Mouse (Mus musculus): ENCODE measurements at regions not wholly inside any gene's neighbourhood (a gene's known extent, or its start where the extent isn't known, plus 50 kb on each side); places are given as distances from the start of the nearest gene placed in this dataset.

DNA sequence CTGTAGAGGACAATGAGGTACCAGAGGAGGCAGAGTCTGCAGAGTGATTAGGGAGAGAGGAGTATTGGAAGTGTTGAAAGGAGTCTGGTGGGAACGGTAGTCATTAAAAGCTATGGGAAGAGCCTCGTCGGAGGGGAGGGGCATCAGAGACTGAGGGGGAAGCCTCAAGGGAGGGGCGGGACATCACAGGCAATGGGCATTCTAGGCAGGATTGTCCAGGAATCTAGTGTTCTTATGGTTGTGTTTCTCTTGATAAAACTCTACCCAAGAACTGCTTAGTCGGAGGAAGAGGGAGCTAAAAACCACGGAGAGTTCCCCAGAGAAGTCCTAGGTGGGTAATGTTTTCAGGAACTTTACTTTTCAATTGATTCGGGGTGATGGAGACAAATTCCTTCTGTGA, 90.2 kb downstream of the Sec23ip start:
- Histone ChIP-seq H3K36me3 (ENCODE audit: control insufficient read depth, insufficient read depth) (no peaks in the 10 kb centered on the region), H3ac (ENCODE audit: control insufficient read depth, insufficient read length, low read depth) (no peak overlapping the region), H3K79me2 (ENCODE audit: control insufficient read depth, insufficient read depth) (no peaks in the 10 kb centered on the region), H3K4me3 (ENCODE audit: insufficient read depth, poor library complexity, severe bottlenecking) (no peak overlapping the region), H3K27me3 (ENCODE audit: control insufficient read depth, insufficient read depth, insufficient read length) (peaks cover 5% of the 10 kb centered on the region), H3K79me3 (ENCODE audit: low read depth) (no peaks in the 10 kb centered on the region)
- TF ChIP-seq MYOD1 (IDR thresholded peaks at IDR 0.05; ENCODE audit: control insufficient read depth, insufficient read length, low read depth) (no peak), USF1 (IDR thresholded peaks at IDR 0.05; ENCODE audit: low read depth) (no peak), CTCF (IDR thresholded peaks at IDR 0.05; ENCODE audit: control insufficient read depth, insufficient read depth, insufficient read length) (no peak)

DNA sequence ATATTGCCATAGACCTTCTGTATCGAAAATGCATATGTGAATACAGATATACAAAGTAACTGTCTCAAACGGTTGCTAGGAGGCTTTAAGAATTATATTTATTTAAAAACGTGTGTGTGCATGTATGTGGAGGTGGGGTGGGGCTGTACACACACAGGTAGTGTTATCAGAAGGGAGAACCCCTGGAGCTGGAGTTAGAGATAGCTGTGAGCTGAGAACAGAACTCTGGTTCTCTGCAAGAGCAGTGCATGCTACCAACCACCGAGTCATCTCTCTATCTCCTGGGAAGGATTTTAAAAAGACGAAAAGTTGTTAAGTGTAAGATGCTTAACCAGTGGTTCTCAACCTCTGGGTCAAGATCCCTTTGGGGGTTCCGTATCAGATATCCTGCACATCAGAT, 91.7 kb downstream of the Sec23ip start:
- no peak overlapping the region for H3K4me3 ChIP-seq (ENCODE audit: insufficient read depth, poor library complexity, severe bottlenecking)
- TF ChIP-seq MYOG (IDR thresholded peaks at IDR 0.05; ENCODE audit: control insufficient read depth, extremely low read depth, insufficient read length): no peak
- no peak for TF ChIP-seq FOSL1 (IDR thresholded peaks at IDR 0.05; ENCODE audit: insufficient read depth, low read length, poor library complexity, severe bottlenecking)
- no peak for TF ChIP-seq CEBPB (IDR thresholded peaks at IDR 0.05; ENCODE audit: low read depth)
- H3K36me3 ChIP-seq (ENCODE audit: control insufficient read depth, insufficient read depth): no peaks in the 10 kb centered on the region
- H3K27me3 ChIP-seq (ENCODE audit: control insufficient read depth, insufficient read depth, insufficient read length): no peaks in the 10 kb centered on the region
- no peaks in the 10 kb centered on the region for H3K79me2 ChIP-seq (ENCODE audit: control insufficient read depth, insufficient read depth)
- H3ac ChIP-seq (ENCODE audit: control insufficient read depth, insufficient read length, low read depth): no peak overlapping the region
- no peaks in the 10 kb centered on the region for H3K79me3 ChIP-seq (ENCODE audit: low read depth)

DNA sequence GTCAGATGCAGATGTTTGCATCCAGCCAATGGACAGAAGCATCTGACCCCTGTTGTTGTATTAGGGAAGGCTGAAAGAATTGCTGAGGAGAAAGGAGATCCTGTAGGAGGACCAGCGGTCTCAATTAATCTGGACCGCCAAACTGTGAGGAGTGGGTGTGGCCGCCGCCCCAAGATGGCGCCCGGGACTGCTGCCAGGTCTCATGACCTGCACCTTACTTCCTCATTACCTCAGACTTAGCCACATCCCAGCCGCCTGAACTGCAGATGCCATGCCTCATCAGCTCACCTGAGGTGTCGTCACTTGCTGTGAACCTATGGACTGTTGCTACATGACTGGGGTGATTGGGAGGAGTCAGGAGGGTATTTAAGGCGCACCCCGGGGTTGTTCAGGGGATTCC, 97.8 kb downstream of the Sec23ip start:
- TF ChIP-seq MAX (IDR thresholded peaks at IDR 0.05): no peak
- TF ChIP-seq CEBPB (IDR thresholded peaks at IDR 0.05; ENCODE audit: low read depth): no peak
- no peak overlapping the region for H3ac ChIP-seq (ENCODE audit: control insufficient read depth, insufficient read length, low read depth)
- no peaks in the 10 kb centered on the region for H3K79me2 ChIP-seq (ENCODE audit: control insufficient read depth, insufficient read depth)
- H3K27me3 ChIP-seq (ENCODE audit: control insufficient read depth, insufficient read depth, insufficient read length): no peaks in the 10 kb centered on the region
- no peaks in the 10 kb centered on the region for H3K79me3 ChIP-seq (ENCODE audit: low read depth)
- H3K36me3 ChIP-seq (ENCODE audit: control insufficient read depth, insufficient read depth): no peaks in the 10 kb centered on the region
- H3K4me3 ChIP-seq (ENCODE audit: insufficient read depth, poor library complexity, severe bottlenecking): no peak overlapping the region

DNA sequence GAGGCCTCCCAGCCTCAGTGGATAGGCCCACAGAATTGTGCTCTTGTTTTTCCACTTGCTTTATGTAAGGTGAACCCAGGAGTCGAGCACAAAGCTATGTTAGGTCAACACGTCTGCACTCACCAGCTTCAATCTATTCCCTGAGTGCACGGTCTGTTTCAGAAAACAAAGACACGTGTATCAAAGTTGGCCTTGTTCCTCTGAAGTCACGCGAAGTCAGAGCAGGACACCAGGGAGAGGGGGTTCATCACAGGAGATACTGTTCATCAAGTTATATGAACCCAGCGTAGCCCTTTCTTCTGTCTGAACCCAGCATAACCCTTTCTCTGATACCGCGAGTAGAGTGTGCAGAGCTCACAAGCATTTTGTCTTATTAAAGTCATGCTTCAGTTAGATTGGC, 98.8 kb downstream of the Sec23ip start:
- no peaks in the 10 kb centered on the region for H3K79me3 ChIP-seq (ENCODE audit: low read depth)
- no peak overlapping the region for H3K4me3 ChIP-seq (ENCODE audit: insufficient read depth, poor library complexity, severe bottlenecking)
- H3K27me3 ChIP-seq (ENCODE audit: control insufficient read depth, insufficient read depth, insufficient read length): no peaks in the 10 kb centered on the region
- no peaks in the 10 kb centered on the region for H3K79me2 ChIP-seq (ENCODE audit: control insufficient read depth, insufficient read depth)
- H3ac ChIP-seq (ENCODE audit: control insufficient read depth, insufficient read length, low read depth): no peak overlapping the region
- H3K36me3 ChIP-seq (ENCODE audit: control insufficient read depth, insufficient read depth): no peaks in the 10 kb centered on the region
- TF ChIP-seq FOSL1 (IDR thresholded peaks at IDR 0.05; ENCODE audit: insufficient read depth, low read length, poor library complexity, severe bottlenecking) (no peak), MAX (IDR thresholded peaks at IDR 0.05) (no peak), USF1 (IDR thresholded peaks at IDR 0.05; ENCODE audit: low read depth) (no peak), MYOD1 (IDR thresholded peaks at IDR 0.05; ENCODE audit: control insufficient read depth, insufficient read length, low read depth) (no peak), CEBPB (IDR thresholded peaks at IDR 0.05; ENCODE audit: low read depth) (no peak), MYOG (IDR thresholded peaks at IDR 0.05; ENCODE audit: control insufficient read depth, extremely low read depth, insufficient read length) (no peak), CTCF (IDR thresholded peaks at IDR 0.05; ENCODE audit: control insufficient read depth, insufficient read depth, insufficient read length) (no peak)

DNA sequence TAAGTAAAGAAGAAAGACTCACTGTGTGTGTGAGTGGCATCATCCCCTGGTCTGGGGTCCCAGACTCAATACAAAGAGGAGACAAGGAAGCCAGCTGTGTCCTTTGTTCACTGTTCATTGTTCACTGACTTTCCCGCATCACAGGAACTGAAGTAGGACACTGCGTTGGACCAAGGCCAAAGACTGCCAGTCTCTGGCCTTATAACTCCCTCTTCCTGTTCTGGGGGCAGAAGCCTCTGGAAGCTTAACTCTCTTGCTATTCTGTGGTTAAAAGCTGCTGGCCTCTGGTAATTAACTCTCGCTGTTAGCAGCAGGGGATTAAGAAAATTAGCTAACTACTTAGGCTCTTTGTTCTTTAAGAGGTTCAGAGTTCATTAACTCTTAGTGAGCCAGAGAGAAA, 104.5 kb downstream of the Sec23ip start:
- Histone ChIP-seq H3K27me3 (ENCODE audit: control insufficient read depth, insufficient read depth, insufficient read length) (no peaks in the 10 kb centered on the region), H3K4me3 (ENCODE audit: insufficient read depth, poor library complexity, severe bottlenecking) (no peak overlapping the region), H3K36me3 (ENCODE audit: control insufficient read depth, insufficient read depth) (no peaks in the 10 kb centered on the region), H3ac (ENCODE audit: control insufficient read depth, insufficient read length, low read depth) (no peak overlapping the region), H3K79me2 (ENCODE audit: control insufficient read depth, insufficient read depth) (no peaks in the 10 kb centered on the region), H3K79me3 (ENCODE audit: low read depth) (no peaks in the 10 kb centered on the region)
- TF ChIP-seq FOSL1 (IDR thresholded peaks at IDR 0.05; ENCODE audit: insufficient read depth, low read length, poor library complexity, severe bottlenecking) (no peak), CTCF (IDR thresholded peaks at IDR 0.05; ENCODE audit: control insufficient read depth, insufficient read depth, insufficient read length) (no peak), USF1 (IDR thresholded peaks at IDR 0.05; ENCODE audit: low read depth) (no peak), MYOD1 (IDR thresholded peaks at IDR 0.05; ENCODE audit: control insufficient read depth, insufficient read length, low read depth) (no peak), CEBPB (IDR thresholded peaks at IDR 0.05; ENCODE audit: low read depth) (no peak), MAX (IDR thresholded peaks at IDR 0.05) (no peak), MYOG (IDR thresholded peaks at IDR 0.05; ENCODE audit: control insufficient read depth, extremely low read depth, insufficient read length) (no peak)

DNA sequence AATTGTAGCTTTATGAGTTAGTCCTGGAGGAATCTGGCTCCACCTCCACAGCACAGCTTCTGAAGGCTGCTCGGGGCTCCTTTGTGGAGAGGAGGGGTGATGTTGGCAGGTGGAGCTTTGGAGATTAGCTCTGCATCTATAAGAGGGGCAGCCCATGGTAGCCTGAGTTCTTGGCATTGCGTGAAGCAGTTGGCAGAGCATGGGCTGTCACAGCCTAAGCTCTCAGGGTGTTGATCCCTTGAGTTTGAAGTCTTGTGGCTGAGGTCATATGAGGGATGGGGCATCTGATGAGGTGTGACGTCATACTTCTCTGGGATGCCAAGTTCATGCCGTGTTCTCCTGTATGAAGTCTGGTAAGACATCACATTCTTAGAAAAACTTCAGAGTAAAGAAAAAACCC, 109.5 kb downstream of the Sec23ip start:
- Histone ChIP-seq H3K27me3 (ENCODE audit: control insufficient read depth, insufficient read depth, insufficient read length) (no peaks in the 10 kb centered on the region), H3K79me3 (ENCODE audit: low read depth) (no peaks in the 10 kb centered on the region), H3K79me2 (ENCODE audit: control insufficient read depth, insufficient read depth) (no peaks in the 10 kb centered on the region), H3K4me3 (ENCODE audit: insufficient read depth, poor library complexity, severe bottlenecking) (no peak overlapping the region), H3K36me3 (ENCODE audit: control insufficient read depth, insufficient read depth) (no peaks in the 10 kb centered on the region), H3ac (ENCODE audit: control insufficient read depth, insufficient read length, low read depth) (no peak overlapping the region)
- TF ChIP-seq CTCF (IDR thresholded peaks at IDR 0.05; ENCODE audit: control insufficient read depth, insufficient read depth, insufficient read length) (no peak), MYOG (IDR thresholded peaks at IDR 0.05; ENCODE audit: control insufficient read depth, extremely low read depth, insufficient read length) (no peak), MAX (IDR thresholded peaks at IDR 0.05) (no peak), USF1 (IDR thresholded peaks at IDR 0.05; ENCODE audit: low read depth) (no peak), CEBPB (IDR thresholded peaks at IDR 0.05; ENCODE audit: low read depth) (no peak), FOSL1 (IDR thresholded peaks at IDR 0.05; ENCODE audit: insufficient read depth, low read length, poor library complexity, severe bottlenecking) (no peak), MYOD1 (IDR thresholded peaks at IDR 0.05; ENCODE audit: control insufficient read depth, insufficient read length, low read depth) (no peak)
